Mouse (Mus musculus): ENCODE results near the gene Mt2.
"Not testable (repeated sequence)": the region's sequence is repeated elsewhere in the genome, so short reads cannot be mapped to it uniquely, and the experiment has no call there.

Gene Mt2

DNA sequence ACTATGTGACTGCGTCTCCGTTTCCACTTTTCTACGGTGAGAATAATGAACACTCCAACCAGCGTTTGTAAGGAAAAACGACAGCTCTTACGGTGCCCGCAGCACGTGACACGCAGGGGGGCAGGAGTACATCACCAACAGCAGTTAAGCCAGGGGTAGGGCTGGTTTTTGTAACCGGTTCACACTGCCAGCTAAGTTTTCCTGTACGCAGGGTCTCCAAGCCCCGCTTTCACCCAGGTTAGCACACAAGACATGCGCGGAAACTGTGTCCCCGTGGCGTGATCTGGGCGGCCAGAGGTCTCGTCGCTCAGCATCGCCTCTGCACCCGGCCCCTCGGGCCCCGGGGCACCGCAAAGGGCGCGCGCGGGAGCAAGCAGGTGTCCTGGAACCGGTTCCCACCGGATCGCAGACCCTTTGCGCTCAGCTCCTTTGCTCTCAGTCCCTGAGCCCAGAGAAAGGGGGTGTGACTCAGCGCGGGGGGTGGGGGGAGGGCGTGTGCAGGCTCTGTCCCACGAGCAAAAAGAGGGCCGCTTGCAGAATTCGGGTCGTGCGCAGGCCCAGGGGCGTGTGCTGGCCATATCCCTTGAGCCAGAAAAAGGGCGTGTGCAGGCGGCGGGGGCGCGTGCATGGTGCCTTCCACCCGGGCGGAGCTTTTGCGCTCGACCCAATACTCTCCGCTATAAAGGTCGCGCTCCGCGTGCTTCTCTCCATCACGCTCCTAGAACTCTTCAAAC, at the start of gene Mt2:
Gene Mt2, plus strand, starts transcription at position 590 of the 734 bp plus-strand sequence.
- DNase-seq (ENCODE audit: low spot score): peak; percentile 95

DNA sequence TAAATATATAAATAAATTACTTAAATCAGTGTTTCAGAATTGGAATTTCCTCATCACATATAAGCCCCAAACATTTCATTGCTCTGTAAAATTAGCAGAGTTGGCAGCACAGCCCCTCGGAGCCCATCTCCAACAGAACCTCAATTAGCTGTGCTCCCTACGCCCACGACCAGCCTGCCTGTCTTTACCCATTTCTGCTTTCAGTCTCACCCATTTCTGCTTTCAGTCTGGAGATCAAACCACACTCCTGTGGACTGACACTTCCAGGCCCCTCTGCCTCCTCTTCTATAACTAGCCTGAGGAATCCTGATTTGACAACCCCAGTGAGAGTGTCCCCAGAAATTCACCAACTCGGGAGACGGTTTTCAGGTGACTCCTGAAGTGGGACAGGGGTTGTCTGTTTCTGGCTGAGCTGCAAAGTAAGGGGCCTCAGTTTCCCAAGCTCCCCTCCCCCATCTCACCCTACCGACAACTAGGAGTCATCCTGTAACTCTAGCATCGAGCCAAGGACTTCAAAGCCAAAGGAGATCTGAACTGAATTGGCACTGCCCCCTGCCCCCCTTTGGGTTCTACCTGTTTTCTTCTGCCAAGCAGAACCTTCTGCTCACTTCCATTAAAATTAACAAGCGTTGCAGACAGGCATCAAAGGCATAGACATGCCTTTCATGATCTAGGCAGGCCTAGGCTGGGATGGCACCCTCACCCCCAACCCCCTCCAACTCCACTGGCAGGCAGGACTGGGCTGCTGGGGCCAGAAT, 49.6 kb upstream of the Mt2 start:
- DNase-seq (ENCODE audit: low spot score): no peak

GRCm38 (mm10) chr8:94127711-94128110, 44.8 kb upstream of the Mt2 start:
- DNase-seq (ENCODE audit: low spot score): no peak

DNA sequence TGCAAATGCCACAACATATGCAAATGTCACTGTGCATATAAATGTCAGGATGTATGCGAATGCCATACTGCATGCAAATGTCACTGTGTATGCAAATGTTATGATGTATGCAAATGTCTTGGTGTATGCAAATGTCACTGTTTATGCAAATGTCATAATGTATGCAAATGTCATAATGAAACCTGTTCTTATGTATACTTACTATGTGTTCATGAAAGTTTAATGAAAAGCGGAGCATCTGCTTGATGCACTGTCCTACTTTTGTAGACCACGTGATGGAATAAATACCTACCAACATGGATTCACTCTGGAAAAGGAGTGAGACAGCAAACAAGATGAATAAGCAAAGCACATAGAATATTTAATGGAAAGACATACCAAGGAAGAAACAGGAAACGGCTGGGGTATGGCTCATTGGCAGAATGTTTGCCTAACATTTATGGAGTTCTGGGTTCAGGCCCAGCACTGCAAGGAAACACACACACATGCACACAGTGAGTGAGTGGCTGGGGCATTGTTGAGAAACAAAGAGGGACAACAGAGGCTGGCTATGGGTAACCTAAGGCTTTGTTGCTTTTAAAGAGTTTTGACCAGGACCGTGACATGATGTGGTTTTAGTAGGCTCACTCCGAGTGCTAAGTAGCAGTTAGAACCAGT, 43.2 kb upstream of the Mt2 start:
- no peak for DNase-seq (ENCODE audit: low spot score)

DNA sequence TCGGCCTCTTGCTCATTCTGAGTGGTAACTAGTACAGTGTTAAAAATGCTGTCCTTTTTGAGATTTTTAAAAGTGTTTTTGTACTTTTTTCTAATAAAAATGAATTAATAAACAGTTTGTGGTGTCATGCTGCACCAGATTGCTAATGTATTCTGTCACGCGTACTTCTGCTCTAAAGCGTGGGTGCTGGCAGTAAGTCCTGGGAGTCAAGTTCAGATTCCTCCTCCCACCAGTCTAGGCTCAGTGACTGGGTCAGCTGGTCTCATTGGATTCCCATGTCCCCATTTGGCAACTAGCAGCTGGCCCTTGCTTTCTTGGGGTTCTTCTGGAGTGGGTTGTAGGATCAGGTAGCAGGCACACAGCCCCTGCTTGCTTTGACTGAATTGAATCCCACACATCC, 42.3 kb upstream of the Mt2 start:
- no peak for DNase-seq (ENCODE audit: low spot score)

DNA sequence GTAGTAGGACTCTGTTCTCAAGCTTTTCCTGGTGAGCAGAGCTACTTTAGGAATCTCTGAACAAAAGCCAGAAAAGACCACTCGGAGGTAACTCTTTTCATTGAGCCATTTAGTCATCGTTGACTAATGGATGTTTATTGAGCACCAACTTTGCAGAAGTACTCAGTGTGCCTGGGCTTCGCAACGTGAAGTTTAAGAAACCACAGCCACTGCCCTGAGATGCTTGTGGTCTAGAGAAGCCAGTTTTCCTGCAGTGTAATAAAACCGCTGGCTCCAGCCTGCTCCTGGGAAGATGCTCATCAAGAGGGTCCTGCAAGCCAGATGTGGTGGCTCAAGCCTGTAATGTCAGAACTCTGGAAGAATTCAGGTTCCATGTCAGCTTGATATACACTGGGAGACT, 40.4 kb upstream of the Mt2 start:
- no peak for DNase-seq (ENCODE audit: low spot score)

- DNase-seq (ENCODE audit: low spot score): not testable (repeated sequence)
Observed at GRCm38 (mm10) chr8:94134601-94135000, 37.9 kb upstream of the Mt2 start.

DNA sequence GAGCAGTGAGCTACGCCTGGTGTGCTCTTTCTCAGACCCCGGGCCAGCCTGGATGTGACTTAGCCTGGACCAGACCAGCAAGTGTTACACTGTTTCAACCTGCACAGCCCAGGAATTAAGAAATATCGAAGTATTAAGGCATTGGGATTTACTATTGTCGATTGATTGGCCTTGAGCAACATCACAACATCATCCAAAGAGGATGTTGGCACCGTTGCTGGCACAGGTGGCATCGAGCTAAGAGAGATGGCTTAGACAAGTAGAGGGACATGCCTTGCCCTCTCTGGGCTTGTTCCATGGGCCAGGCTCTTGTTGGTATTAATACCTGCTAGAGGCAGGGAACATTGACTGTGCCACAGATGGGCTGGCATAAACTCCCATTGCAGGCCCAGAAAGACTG, 36.9 kb upstream of the Mt2 start:
- DNase-seq (ENCODE audit: low spot score): no peak

DNA sequence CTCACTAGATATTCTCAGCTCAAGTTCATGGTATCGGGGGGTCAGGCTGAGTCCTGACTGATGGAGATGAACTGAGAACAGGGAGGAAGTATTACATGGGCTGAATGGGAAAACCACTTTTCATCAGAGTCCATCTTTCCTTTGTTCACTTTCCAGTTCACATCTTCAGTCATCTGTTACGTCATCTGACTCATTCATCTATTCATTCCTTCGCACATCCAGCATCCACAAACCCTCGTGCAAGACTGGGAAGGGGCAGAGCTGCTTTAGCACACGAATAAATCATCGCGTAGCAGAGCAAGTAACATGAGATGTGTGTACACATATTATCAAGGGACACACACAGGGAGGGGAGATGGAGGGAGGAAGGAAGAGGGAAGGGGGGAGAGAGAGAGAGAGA, 36.3 kb upstream of the Mt2 start:
- no peak for DNase-seq (ENCODE audit: low spot score)

DNA sequence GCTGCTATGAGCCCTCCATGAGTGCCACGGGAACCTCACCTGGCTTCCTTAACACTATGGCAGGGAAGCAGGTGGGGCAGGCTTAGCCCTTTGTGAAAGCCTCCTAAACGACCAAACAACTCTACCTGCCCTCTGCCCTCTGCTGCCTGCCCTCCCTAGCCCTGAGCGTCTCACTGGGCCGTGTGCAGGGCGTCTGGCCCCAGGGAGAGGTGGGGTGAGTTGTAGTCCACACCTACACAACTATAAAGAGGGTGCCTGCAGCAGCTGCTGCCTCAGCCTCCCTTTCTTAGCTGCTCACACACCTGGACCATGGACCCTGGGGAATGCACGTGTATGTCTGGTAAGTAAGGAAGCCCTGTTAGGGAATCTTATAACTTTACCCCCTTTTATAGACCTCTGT, 35.5 kb upstream of the Mt2 start, which contains the start of gene Mt4:
Gene Mt4, plus strand, starts transcription at position 265 of the 400 bp plus-strand sequence.
- no peak for DNase-seq (ENCODE audit: low spot score)

DNA sequence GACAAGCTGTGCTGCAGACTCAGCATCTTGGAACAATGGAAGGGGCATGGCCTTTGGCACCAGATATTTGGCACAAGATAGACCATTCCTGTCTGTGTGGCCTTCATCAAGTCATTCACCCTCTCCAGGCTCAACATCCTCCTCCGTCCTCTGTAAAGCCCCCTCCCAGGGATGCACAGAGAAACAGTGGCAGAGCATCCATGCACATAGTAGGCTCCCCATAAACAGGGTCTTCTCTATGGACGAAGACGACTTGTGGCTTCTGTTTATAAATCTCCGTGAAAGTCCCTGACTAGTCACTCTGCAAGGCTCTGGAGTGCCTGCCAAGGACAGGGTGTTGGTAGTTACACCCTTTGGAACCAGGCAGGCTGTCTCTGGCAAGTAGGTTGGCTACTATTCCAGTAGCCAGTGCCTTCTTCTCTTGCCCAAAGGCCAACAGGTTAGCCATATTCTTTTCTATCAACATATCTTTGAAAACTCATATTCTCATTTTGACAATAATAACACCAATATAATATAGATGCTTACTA, 32.1 kb upstream of the Mt2 start:
- DNase-seq (ENCODE audit: low spot score): no peak

GRCm38 (mm10) chr8:94148236-94148635, 24.2 kb upstream of the Mt2 start:
- no peak for DNase-seq (ENCODE audit: low spot score)

DNA sequence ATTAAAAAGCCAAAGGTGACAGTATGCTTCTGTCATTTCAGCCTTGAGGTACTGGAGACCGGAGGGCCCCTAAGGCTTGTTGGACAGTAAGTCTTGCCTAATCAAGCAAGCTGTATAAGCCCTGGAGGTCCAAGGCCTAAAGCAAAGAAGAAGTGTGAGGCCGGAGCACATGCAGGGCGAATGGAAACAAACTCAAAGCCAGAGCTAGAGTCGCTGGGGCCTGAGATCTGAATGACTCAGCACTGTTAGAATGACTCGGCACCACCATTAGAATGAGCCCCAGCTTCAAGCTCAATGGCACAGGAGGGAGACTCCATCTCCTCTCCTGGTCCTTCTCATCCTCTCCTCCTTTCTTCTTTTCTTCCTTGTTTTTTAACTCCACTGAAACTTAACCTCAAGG, 21.5 kb upstream of the Mt2 start:
- DNase-seq (ENCODE audit: low spot score): no peak

DNA sequence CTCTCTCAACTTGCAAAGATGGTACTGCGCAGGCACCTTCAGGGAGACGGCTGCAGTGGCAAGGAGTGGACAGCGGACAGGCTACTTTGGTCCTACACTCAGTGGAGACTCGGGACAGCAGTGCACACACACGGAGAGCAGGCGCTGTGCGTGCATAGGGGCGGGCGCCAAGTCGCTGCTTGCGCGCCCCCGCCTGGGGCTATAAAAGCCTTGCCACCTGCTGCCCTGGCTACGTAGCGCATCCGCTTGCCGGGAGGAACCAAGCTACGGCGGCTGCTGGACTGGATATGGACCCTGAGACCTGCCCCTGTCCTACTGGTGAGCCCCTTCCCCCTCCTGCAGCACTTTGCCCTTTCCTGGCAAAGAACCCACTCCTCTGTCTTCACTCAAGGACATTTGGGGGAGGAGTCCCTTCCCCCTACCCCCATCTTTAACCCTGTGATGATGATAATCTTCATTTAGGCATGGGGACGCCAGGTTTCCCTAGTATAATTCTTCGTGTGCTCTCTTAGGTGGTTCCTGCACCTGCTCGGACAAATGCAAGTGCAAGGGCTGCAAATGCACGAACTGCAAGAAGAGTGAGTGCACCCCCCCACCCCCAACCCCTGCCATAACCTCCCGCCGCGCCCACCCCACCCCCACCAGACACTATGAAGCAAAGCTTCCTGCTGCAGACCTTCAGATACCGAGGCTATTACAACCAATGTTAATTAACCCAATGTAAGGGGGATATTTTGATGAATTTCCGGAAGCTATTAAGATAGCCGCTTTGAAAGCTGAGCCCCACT, 19.8 kb upstream of the Mt2 start, which contains the start of gene Mt3:
Gene Mt3, plus strand, starts transcription at position 95 of the 788 bp plus-strand sequence.
- DNase-seq (ENCODE audit: low spot score): peak; percentile 35

- DNase-seq (ENCODE audit: low spot score): no peak
Observed at GRCm38 (mm10) chr8:94153451-94153850, 19.0 kb upstream of the Mt2 start.

DNA sequence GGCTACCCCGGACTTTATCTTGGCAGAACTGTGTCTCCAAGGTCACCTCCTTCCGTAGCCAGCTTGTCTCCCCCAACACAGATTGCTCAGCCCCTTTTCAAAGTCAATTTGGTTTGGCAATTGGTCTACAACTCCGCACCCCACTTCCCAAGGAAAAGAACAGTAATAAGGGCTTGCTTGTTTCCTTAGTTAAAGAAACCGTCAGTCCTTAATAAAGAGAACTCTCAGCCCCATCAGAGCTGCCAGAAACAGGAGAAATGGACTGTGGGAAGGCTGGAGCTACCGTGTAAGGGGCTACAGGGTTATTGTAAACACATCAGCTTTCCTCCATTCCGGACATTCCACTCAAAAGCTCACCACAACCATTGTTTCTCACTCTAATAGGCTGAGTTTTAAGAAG, 17.9 kb upstream of the Mt2 start:
- no peak for DNase-seq (ENCODE audit: low spot score)

- no peak for DNase-seq (ENCODE audit: low spot score)
Observed at GRCm38 (mm10) chr8:94156092-94156491, 16.4 kb upstream of the Mt2 start.

- DNase-seq (ENCODE audit: low spot score): not testable (repeated sequence)
Observed at GRCm38 (mm10) chr8:94165772-94166171, 6.7 kb upstream of the Mt2 start.

GRCm38 (mm10) chr8:94167244-94167643, 5.2 kb upstream of the Mt2 start:
- peak; percentile 79 for DNase-seq (ENCODE audit: low spot score)

DNA sequence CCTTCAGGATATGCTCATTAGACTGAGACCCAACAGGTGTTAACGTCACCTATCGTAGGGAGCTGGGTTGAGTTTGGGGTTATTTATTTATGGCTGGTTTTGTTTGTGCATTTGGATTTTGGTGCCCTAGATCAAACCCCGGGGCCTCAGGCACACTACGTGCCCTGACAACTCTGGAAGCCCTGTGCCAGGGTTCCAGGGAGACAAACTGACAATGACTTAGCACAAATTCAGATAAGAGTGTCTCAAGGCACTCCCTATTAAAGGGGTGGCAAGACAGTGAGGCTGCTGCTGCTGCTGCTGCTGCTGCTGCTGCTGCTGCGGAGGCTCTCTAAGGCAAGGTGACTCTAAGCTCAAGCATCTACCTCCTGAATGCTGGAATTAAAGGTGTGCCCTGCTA, 2.9 kb upstream of the Mt2 start:
- DNase-seq (ENCODE audit: low spot score): no peak

DNA sequence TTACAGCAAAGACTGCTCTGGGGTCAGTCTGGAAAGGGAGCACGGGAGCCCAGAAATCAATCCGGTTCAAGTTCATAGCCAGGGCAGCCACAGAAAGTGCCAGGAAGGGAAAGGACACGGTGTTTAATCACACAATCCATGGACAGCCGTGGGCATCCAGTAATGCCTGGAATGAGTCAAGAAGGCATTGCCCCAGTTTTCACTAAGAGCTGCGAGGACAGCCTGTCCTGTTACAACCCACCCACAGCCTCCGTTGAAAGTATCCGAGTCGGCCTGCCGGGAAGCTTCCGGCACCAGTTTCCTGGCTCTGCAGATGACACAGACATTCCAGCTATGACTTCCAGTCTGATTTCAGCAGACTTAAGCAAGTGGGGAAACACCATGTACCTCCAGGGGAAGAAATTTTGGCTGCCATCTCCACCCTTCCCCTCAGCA, 1.1 kb upstream of the Mt2 start:
- peak; percentile 16 for DNase-seq (ENCODE audit: low spot score)

All from yolk sac, embryonic 10.5 days (tissue).